Mouse (Mus musculus): ENCODE results near the gene Itsn1.
A peak's percentile ranks its signal among the peaks of the same experiment; 100 is the strongest.

Gene Itsn1

GRCm38 (mm10) chr16:91879101-91879500 lies 150.0 kb downstream of the Itsn1 start:
- DNase-seq: no peak

- DNase-seq: no peak
These were observed 152.0 kb downstream of the Itsn1 start for GRCm38 (mm10) chr16:91880869-91881767.

GRCm38 (mm10) chr16:91882168-91882859 lies 153.2 kb downstream of the Itsn1 start:
- DNase-seq: no peak

- DNase-seq: no peak
These were observed 154.6 kb downstream of the Itsn1 start for GRCm38 (mm10) chr16:91883636-91884035.

- DNase-seq: no peak
These were observed 155.1 kb downstream of the Itsn1 start for GRCm38 (mm10) chr16:91884196-91884595.

GRCm38 (mm10) chr16:91885389-91886122 lies 156.5 kb downstream of the Itsn1 start:
- no peak for DNase-seq

GRCm38 (mm10) chr16:91888368-91888767 lies 159.3 kb downstream of the Itsn1 start:
- DNase-seq: no peak

GRCm38 (mm10) chr16:91889831-91890230 lies 160.8 kb downstream of the Itsn1 start:
- DNase-seq: no peak

- no peak for DNase-seq
These were observed 162.1 kb downstream of the Itsn1 start for GRCm38 (mm10) chr16:91891218-91891617.

GRCm38 (mm10) chr16:91896426-91896830 lies 167.3 kb downstream of the Itsn1 start:
- peak; percentile 51 for DNase-seq

- DNase-seq: no peak
These were observed 170.1 kb downstream of the Itsn1 start for GRCm38 (mm10) chr16:91898850-91899848.

GRCm38 (mm10) chr16:91900274-91900673 lies 171.2 kb downstream of the Itsn1 start:
- DNase-seq: no peak

GRCm38 (mm10) chr16:91903801-91904506 lies 174.9 kb downstream of the Itsn1 start:
- DNase-seq: no peak

GRCm38 (mm10) chr16:91905127-91905860 lies 176.2 kb downstream of the Itsn1 start:
- DNase-seq: no peak

- no peak for DNase-seq
These were observed 176.9 kb downstream of the Itsn1 start for GRCm38 (mm10) chr16:91905987-91906386.

- no peak for DNase-seq
These were observed 177.6 kb downstream of the Itsn1 start for GRCm38 (mm10) chr16:91906672-91907071.

- DNase-seq: no peak
These were observed 178.1 kb downstream of the Itsn1 start for GRCm38 (mm10) chr16:91907158-91907557.

- DNase-seq: no peak
These were observed 180.7 kb downstream of the Itsn1 start for GRCm38 (mm10) chr16:91909569-91910335.

- peak; percentile 87 for DNase-seq
These were observed 188.6 kb downstream of the Itsn1 start for GRCm38 (mm10) chr16:91917631-91918096.

GRCm38 (mm10) chr16:91918461-91918860 lies 189.4 kb downstream of the Itsn1 start:
- peak; percentile 33 for DNase-seq
